Mouse (Mus musculus) thymus, postnatal 14 days (tissue): ENCODE results near the gene Pcbp3.

Source experiments
- DNase-seq: peaks from one replicate; pipeline ENCODE4 v3.0.0; 2021

Gene Pcbp3

GRCm38 (mm10) chr10:76918086-76918485 lies 43.6 kb downstream of the Pcbp3 start:
- DNase-seq = no peak

DNA sequence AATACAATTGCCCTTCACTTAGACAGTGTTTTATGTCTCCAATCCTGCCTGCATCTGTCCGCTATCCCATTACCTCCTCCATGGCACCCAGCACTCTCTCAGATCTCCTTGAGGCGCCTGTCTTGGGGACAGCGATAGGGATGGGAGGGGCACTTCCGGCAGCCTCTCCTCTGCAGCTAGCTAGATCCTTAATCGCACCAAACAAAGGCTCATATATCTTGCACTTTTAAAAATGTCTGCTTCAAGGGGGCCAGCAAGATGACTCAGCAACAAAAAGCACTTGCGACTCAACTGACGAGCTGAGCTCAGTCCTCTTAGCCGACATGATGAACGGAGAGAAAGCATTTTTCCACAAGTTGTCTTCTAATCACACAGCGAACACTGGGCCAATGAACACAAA lies 55.3 kb downstream of the Pcbp3 start:
- peak; percentile 51 for DNase-seq

- no peak for DNase-seq
Measured at GRCm38 (mm10) chr10:76905935-76906341, 55.7 kb downstream of the Pcbp3 start.

GRCm38 (mm10) chr10:76903694-76904093 lies 58.0 kb downstream of the Pcbp3 start:
- no peak for DNase-seq

GRCm38 (mm10) chr10:76903099-76903498 lies 58.6 kb downstream of the Pcbp3 start:
- DNase-seq = no peak

- peak; percentile 23 for DNase-seq
Measured at GRCm38 (mm10) chr10:76902588-76902987, 59.1 kb downstream of the Pcbp3 start.

DNA sequence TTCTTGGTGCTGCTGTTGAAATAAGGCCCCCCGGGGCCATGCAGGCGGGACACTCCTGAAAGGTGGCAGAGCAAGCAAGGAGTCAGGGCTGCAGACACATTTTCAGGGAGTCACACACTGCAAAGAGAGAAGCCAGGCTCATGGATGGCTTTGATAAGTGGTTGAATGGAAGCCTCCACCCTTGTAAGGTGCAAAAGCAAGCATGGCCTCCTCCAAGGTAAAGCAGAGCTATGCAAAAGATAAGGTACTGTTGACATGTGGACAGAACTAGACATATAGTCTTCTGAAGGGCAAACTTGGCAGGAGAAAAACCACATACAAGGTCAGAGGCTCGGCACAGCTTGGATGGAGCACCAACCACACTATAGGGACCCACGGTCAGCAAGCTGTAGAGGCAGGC lies 63.3 kb downstream of the Pcbp3 start:
- DNase-seq = no peak

GRCm38 (mm10) chr10:76891456-76891855 lies 70.2 kb downstream of the Pcbp3 start:
- no peak for DNase-seq

- DNase-seq = no peak
Measured at GRCm38 (mm10) chr10:76883442-76884244, 78.0 kb downstream of the Pcbp3 start.

DNA sequence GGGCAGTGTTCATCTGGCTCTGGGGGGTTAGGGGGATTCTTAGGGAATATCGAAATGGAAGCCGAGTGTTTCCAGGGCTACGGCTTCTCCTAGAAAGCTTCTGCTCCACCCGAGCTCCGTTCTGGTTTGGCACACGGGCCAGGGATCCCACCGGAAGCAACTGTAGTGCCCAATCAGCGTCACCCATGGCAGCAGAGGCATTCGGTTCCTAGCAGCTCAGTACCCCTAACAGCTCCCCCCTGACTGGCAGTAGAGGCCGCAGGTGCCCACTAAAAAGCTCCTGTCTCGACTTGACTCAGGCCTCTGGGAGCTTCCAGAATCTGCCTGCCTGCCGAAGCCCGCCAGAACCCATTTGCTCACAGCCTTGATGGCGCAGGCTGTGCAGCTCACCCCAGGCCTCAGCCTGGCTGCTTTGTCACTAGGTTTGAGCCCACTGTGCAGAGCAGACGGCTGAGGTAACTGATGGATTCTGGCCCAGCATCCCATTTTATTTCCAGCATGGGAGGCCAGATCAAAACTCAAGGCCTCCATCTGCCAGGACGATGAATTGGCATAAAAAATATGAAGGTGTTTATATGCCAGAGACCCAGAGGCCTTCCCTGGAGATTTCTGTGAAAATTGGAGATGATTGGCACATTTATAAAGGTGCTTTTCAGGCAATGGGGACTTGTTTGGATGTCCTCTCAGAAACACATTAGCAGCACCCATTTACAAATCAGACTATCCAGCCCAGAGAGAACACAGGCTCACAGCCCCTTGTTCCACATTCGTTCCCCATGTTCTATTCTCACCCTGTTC lies 78.8 kb downstream of the Pcbp3 start:
- DNase-seq = no peak

DNA sequence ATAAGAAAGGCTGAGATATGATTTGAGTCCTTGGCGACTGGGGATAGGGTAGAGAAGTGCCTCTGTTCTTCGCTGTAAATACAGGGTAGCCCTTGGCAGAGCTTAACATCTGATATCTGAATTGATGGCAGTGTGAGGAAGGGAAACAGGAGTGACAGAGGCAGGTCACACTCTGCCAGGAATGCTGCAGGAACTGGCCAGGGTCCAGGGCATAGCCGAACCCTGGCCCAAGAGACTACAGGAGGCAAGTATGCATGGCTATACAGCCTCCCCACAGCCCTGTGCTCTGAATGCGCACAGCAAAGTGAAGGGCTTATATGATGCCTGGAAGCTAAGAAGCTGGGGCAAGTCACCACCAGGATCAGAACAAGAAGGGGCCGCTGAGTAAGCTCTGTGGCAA lies 79.8 kb downstream of the Pcbp3 start:
- DNase-seq = no peak

DNA sequence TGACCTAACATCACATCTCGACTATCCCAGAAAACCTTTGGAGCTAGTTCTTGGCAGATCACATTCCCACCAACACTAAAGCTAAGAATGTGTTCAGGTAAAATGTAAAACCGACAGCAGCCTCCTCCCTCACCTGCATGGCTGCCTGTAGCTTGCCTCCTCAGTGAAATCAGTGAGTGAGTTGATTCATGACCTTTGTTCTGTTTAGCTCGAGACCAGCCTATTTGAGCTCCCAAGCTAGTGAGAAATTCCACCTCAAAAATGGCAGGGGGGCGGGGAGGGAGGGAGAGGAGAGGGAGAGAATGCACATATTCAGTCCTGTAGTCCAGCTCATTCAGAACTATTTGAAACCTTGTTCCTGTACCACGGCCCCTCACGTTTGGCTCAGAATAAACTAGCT lies 86.4 kb downstream of the Pcbp3 start:
- no peak for DNase-seq

GRCm38 (mm10) chr10:76874879-76875278 lies 86.8 kb downstream of the Pcbp3 start:
- no peak for DNase-seq

DNA sequence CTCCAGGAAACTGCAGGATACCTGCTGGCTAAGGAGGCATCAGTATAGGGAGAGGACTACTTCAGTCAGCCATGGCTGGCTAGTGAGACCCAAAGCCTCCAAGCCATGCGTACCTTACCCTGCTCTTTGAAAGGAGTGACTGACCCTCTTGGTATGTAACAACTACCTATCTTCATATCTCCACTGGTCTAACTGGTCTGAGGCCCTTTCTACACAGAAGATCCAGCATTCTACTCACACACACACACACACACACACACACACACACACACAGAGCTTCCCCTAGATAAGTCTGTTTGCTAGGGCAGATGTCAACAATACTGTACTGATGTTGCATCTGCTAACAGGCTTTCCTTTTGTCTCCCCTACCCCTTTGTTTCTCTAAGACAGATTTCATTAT lies 87.3 kb downstream of the Pcbp3 start:
- DNase-seq = no peak

- DNase-seq = no peak
Measured at GRCm38 (mm10) chr10:76873948-76874347, 87.7 kb downstream of the Pcbp3 start.

DNA sequence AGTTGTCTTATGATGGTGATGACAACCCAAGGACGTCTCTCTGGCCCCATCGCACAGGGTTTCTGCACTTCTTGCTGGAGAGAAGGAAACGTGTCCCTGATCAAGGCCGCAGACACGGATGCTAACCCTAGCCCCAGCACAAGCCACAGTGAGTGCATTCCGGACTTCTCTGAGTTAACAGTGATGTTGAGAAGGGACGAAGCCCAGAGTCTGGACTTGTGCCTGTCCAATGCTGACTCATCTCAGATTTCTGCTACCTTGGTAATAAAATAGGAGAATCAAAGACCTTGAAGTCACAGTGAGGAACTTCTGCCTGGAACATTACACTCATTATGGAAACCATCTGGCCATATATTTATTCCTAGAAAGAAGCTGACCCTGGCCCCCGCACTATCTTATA lies 89.0 kb downstream of the Pcbp3 start:
- no peak for DNase-seq

DNA sequence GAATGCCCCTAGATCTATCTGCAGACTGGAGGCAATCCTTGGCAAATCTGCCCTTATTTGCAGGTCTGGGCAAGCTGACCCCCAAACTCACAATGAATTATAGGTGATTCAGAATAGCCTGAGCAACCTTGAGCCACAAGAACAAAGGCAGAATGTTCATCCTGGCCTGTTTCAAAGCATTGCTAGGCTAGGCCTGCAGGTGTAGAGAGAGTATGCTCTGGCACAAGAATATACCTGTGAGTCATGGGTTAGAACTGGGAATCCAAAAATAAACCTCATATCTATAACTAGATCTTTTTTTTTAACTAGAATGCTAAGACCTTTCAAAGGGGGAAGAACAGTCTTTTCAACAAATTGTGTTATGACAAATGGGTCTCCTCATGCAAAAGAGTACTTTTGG lies 95.8 kb downstream of the Pcbp3 start:
- no peak for DNase-seq

- DNase-seq = no peak
Measured at GRCm38 (mm10) chr10:76860998-76861397, 100.7 kb downstream of the Pcbp3 start.

- no peak for DNase-seq
Measured at GRCm38 (mm10) chr10:76859355-76860127, 102.1 kb downstream of the Pcbp3 start.

DNA sequence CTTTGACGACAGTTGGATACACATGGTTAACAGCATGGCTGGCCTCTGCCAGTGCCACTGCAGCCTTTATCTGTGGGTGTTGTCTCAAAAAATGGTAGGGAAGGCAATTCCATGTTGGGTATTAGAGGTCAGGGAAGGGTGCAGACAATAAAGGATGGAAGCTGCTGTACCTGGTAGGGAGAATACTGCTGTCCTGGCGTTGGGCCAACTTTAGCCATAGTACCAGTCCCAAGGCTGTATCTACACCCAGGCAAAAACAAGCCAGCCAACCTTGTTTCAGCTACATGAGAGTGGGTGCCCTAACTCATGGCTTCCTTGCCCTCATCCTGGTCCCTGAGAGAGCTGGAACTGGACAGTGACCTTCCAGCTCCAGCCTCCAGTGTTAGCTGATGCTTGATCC lies 103.8 kb downstream of the Pcbp3 start:
- DNase-seq = no peak

DNA sequence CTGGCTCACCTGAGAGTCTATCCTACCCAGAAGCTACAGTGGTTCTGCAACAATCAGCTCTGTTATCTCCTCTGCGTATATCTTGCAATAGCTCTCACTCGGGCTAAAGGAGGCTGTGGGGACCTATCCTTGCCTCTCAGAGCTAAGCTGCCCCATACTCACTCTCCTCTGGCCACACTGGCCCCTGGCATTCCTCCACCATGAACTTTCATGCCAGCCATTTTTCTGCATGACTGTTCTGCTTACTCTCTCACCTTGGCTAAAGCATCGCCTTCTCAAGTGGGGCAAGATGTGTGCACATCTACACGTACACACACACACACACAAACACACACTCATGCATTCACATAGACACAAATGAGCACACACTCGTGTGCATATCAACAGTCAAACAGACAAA lies 115.2 kb downstream of the Pcbp3 start:
- no peak for DNase-seq

DNA sequence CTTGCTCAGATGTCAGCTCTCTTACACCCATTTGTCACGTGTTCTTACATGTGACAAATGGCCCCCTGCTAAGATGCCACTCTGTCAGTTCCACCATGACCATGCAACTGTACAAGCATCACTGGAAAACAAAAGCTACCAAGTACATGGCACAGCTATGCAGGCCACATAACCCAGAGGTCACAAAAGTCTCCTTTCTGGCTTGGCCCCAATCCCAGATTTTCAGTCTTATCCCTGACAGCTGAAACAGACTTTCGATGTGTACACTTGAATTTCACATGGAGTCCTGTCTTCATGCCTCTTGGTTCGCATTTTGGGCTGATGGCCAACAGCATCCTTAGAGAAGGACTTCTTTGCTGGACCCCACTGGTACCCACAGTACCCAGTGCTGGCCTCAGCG lies 116.8 kb downstream of the Pcbp3 start:
- DNase-seq = peak; percentile 42

- peak; percentile 23 for DNase-seq
Measured at GRCm38 (mm10) chr10:76844365-76844764, 117.3 kb downstream of the Pcbp3 start.

- DNase-seq = no peak
Measured at GRCm38 (mm10) chr10:76842087-76842486, 119.6 kb downstream of the Pcbp3 start.
